ENCODE assay signal across 11 mouse cellular contexts in the genomic region with DNA sequence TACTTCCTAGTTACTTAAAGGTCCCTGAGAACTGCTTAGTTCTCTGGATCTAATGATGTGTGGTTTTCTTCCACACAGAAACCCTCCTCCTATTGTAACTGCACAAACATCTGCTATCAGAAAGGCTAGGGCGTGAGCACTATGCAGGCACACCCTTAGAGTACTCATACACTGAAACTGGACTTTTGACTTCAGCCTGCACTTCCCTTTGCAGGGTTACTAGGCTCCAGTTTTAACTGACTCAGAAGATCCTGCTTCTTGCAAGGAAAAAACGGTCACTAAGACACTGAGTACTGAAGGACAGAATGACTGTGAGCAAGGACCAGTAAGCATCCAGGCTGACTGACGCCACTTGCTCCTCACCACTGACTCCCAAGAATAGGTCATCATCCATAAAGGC. TPM values are rescaled to one million over a fixed set of nuclear protein-coding genes. Genes with fewer than 3 reads are reported as not detected.
DNase-seq lines count a peak whose midpoint lies in the region; ATAC-seq and TF ChIP-seq lines count a peak whose summit lies in the region.
"Had no signal": no experiment of that assay in that cellular context is flagged by ENCODE, and none has a peak within 500 bp of the region (broad histone marks: within the 10 kb centered on the region; RNA-seq: fewer than 3 reads in every experiment).

No protein-coding gene starts in this region.

- H3K36me3 ChIP-seq in ES-Bruce4 (ENCODE audit: control insufficient read depth, insufficient read depth, low read length, poor library complexity, severe bottlenecking) (no peaks in the 10 kb centered on the region), macrophage (ENCODE audit: inconsistent target) (no peaks in the 10 kb centered on the region)
- 0 out of 2 replicates have a peak, but pooled peaks cover 3% of the 10 kb centered on the region for H3K36me3 ChIP-seq in kidney, embryonic 15.5 days

- no peaks in the 10 kb centered on the region for H3K9me3 ChIP-seq in ES-Bruce4 (replicated peaks; ENCODE audit: control insufficient read depth, insufficient read depth, low read length, poor library complexity, severe bottlenecking)
- no peaks in the 10 kb centered on the region for H3K9me3 ChIP-seq in kidney, embryonic 15.5 days (replicated peaks)

- no peak for DNase-seq in right cerebral cortex, adult 18-20 months
- DNase-seq in left cerebral cortex, adult 18-20 months (ENCODE audit: low spot score in 2 of 2), result no peak
- DNase-seq in layer of hippocampus, postnatal 36 days, result no peak
- DNase-seq in ovary, postnatal 10 days (ENCODE audit: low spot score), result no peak
- DNase-seq: cerebellum, adult 11 months; thymus, adult 18-20 months had no signal

- no peak overlapping the region for H3K4me2 ChIP-seq in kidney, embryonic 15.5 days

- peaks cover 5% of the 10 kb centered on the region for H3K4me1 ChIP-seq in ES-Bruce4 (ENCODE audit: control insufficient read depth, insufficient read depth, low read length)
- peaks cover 35% of the 10 kb centered on the region for H3K4me1 ChIP-seq in bone marrow macrophage, adult 2 months (ENCODE audit: control insufficient read depth, insufficient read depth, low read length)
- H3K4me1 ChIP-seq in kidney, embryonic 15.5 days, result peaks cover 45% of the 10 kb centered on the region

- no peaks in the 10 kb centered on the region for H3K27me3 ChIP-seq in ES-Bruce4 (ENCODE audit: control insufficient read depth, insufficient read depth, low read length, poor library complexity, severe bottlenecking)
- no peaks in the 10 kb centered on the region for H3K27me3 ChIP-seq in kidney, embryonic 15.5 days
- H3K27me3 ChIP-seq: Patski had no signal

- peaks cover 92% of the 10 kb centered on the region for H3K79me2 ChIP-seq in macrophage (ENCODE audit: inconsistent target)

- 59% methylated on average over 3 of the region's 3 CpGs for WGBS in kidney, embryonic 15.5 days
- WGBS in macrophage (ENCODE audit: missing documents), result 0% methylated on average over 3 of the region's 3 CpGs

- no peak for TF ChIP-seq CTCF in ES-Bruce4 (IDR thresholded peaks at IDR 0.05; ENCODE audit: low read depth, low read length)
- no peak for TF ChIP-seq CTCF in bone marrow macrophage, adult 2 months (IDR thresholded peaks at IDR 0.05; ENCODE audit: low read depth, low read length)

- no peak overlapping the region for H3K4me3 ChIP-seq in ES-Bruce4 (ENCODE audit: low read depth, low read length)
- H3K4me3 ChIP-seq in bone marrow macrophage, adult 2 months (ENCODE audit: insufficient read depth, low read length), result no peak overlapping the region
- H3K4me3 ChIP-seq in kidney, embryonic 15.5 days (replicated peaks), result no peak overlapping the region
- no peak overlapping the region for H3K4me3 ChIP-seq in macrophage (ENCODE audit: inconsistent target)

- TF ChIP-seq EP300 in ES-Bruce4 (IDR thresholded peaks at IDR 0.05; ENCODE audit: insufficient read depth, low read depth, low read length), result no peak

- no peak for TF ChIP-seq POLR2A in ES-Bruce4 (IDR thresholded peaks at IDR 0.05; ENCODE audit: insufficient read depth, low read length)
- no peak for TF ChIP-seq POLR2A in bone marrow macrophage, adult 2 months (IDR thresholded peaks at IDR 0.05; ENCODE audit: borderline replicate concordance, low read depth, low read length)

- H3K27ac ChIP-seq in ES-Bruce4 (ENCODE audit: insufficient read depth, low read length), result peak overlapping the region; percentile 74
- H3K27ac ChIP-seq in bone marrow macrophage, adult 2 months (ENCODE audit: insufficient read depth, low read depth, low read length), result peak overlapping the region; percentile 78
- H3K27ac ChIP-seq in kidney, embryonic 15.5 days, result peak overlapping the region; percentile 51; the same call in 1 of the 2 replicates
- peak overlapping the region; percentile 73 for H3K27ac ChIP-seq in macrophage

- ATAC-seq in kidney, embryonic 15.5 days (replicated peaks; ENCODE audit: low FRiP score), result no peak
- ATAC-seq: Patski had no signal

- no peak overlapping the region for H3K9ac ChIP-seq in ES-Bruce4 (ENCODE audit: low read depth, poor library complexity, severe bottlenecking)
- H3K9ac ChIP-seq in kidney, embryonic 15.5 days, result no peak overlapping the region

RNA-seq across cellular contexts. Expression of gene Fam120a, which starts 5.3 kb away (rescaled TPM):
- polyA plus RNA-seq in ES-Bruce4 (2011; ENCODE audit: insufficient read depth, insufficient read length, low read depth, missing spikeins) (92.0 and 96.4 TPM in 2 replicates), macrophage (2018) (112 to 164 TPM (median 125 TPM) in 3 replicates)
- polyA plus RNA-seq in bone marrow macrophage, adult 2 months (2012; ENCODE audit: insufficient read depth, insufficient read length, missing spikeins), result 100 and 101 TPM in 2 replicates
- 24.4 and 25.5 TPM in 2 replicates for polyA plus RNA-seq in kidney, embryonic 15.5 days (2015; fragmentation: Nextera tagmentation; extraction: Ambion mirVana)
- total RNA-seq in macrophage (2018; cell fraction: chromatin; rRNA removed), result 100 to 1,000 TPM in 22 of 26 experiments, 10 to 100 TPM in 4; 71.5 to 271 (median 180) TPM
- 100 to 1,000 TPM; 116 to 198 (median 152) TPM for total RNA-seq in macrophage (2018; cell fraction: cytosol; rRNA removed)
- total RNA-seq in macrophage (2018; cell fraction: nucleus; rRNA removed), result 100 to 1,000 TPM in 23 of 26 experiments, 10 to 100 TPM in 3; 83.7 to 274 (median 157) TPM
- 100 to 1,000 TPM; 106 to 111 TPM for total RNA-seq in left cerebral cortex, adult 18-20 months (2021)
- total RNA-seq in layer of hippocampus, postnatal 36 days (2021), result 100 to 1,000 TPM; 117 to 122 TPM
